Mouse (Mus musculus) kidney, embryonic 16.5 days (tissue): ENCODE data around the gene 0610010K14Rik. TPM values are rescaled to one million over a fixed set of nuclear protein-coding genes. Genes with fewer than 3 reads are reported as not detected.

Source experiments
- ATAC-seq: fragments of 200-750 bp; cut with Nextera tagmentation; 2 replicates; pipeline ENCODE4 v1.8.0; 2017; ENCODE audit warnings: moderate TSS enrichment; ENCODE audit not compliant: low FRiP score, low TSS enrichment
- H3K27ac ChIP-seq: fragments of 300-500 bp; sonication (generic); 2 replicates; pipeline ENCODE4 v1.5.1; 2014; ENCODE audit warnings: low read length
- H3K27me3 ChIP-seq: fragments of 300-500 bp; sonication (generic); 2 replicates; pipeline ENCODE4 v1.6.1; 2014; ENCODE audit warnings: low read length, control low read depth, mixed read lengths; ENCODE audit not compliant: insufficient read depth
- H3K36me3 ChIP-seq: fragments of 300-500 bp; sonication (generic); 2 replicates; pipeline ENCODE4 v1.6.1; 2014; ENCODE audit warnings: low read length, control low read depth, mixed read lengths; ENCODE audit not compliant: insufficient read depth
- H3K4me1 ChIP-seq: fragments of 300-500 bp; sonication (generic); 2 replicates; pipeline ENCODE4 v1.6.1; 2014; ENCODE audit warnings: low read length, control low read depth, mixed read lengths; ENCODE audit not compliant: insufficient read depth
- H3K4me2 ChIP-seq: fragments of 300-500 bp; sonication (generic); replicated peaks from 2 replicates; pipeline ENCODE4 v1.6.1; 2014; ENCODE audit warnings: low read depth, low read length
- H3K4me3 ChIP-seq: fragments of 300-500 bp; sonication (generic); 2 replicates; pipeline ENCODE4 v1.5.1; 2014; ENCODE audit warnings: mild to moderate bottlenecking, low read length
- H3K9ac ChIP-seq: fragments of 300-500 bp; sonication (generic); replicated peaks from 2 replicates; pipeline ENCODE4 v1.6.1; 2014; ENCODE audit warnings: low read length
- H3K9me3 ChIP-seq: fragments of 300-500 bp; sonication (generic); 2 replicates; pipeline ENCODE4 v1.6.1; 2016; ENCODE audit warnings: low read length, control low read depth
- WGBS: fragments of 180-500 bp; shearing (Covaris S2); extraction: QIAGEN DNeasy Blood & Tissue Kit; methylation state at CpG from one replicate; pipeline ENCODE4 v1.1.7; 2014; 5-methylcytosine and 5-hydroxymethylcytosine counted together
- polyA plus RNA-seq: library from polyadenylated mRNA; unstranded; fragments of >200 nt; fragmentation: Nextera tagmentation; extraction: Ambion mirVana; gene quantifications from 2 replicates; pipeline ENCODE4 v1.2.1, GENCODE M21; 2015

Gene 0610010K14Rik
- polyA plus RNA-seq, 1 experiment from 2014 or later = 170 TPM

DNA sequence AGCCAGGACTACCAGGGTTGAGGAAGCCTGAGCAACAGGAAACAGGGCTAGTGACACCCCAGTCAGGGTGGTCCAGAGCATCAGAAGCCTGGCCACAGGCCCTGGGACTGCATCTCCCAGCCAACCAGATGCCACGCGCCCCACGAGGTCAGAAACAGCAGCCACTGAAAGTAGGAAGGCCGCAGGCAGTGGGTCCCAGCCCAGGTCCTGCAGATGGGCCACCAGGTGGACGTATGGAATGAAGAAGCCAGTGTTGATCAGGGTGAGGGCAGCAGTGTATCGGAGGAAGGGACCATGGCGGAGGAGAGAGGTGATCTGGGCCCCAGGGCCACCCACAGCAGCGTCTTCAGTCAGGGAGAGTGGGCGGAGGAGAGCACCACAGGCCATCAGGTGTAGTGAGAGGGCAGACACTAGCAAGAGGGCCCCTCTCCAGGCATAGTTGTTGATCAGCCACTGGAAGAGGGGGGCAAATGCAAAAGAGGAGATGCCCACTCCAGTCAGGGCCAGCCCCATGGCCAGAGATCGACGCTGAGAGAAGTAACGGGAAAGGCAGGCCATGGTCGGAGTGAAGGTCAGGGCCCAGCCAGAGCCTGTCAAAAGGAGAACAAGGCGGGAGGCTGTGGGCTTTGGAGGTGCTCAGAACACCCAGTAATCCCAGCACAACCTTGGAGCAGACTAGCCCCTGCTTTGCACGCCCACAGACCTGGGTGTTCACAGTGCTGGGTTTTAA lies 18.8 kb downstream of the 0610010K14Rik start:
- Histone ChIP-seq H3K36me3 (no peaks in the 10 kb centered on the region), H3K27ac (peak overlapping the region; percentile 19; the same call in 1 of the 2 replicates), H3K4me3 (no peak overlapping the region), H3K4me1 (peaks cover 33% of the 10 kb centered on the region), H3K9ac (no peak overlapping the region), H3K9me3 (no peaks in the 10 kb centered on the region), H3K4me2 (peak overlapping the region; percentile 72; the same call in 1 of the 2 replicates), H3K27me3 (peaks cover 35% of the 10 kb centered on the region)
- ATAC-seq = no peak
- WGBS = 84% methylated on average over 15 of the region's 15 CpGs

DNA sequence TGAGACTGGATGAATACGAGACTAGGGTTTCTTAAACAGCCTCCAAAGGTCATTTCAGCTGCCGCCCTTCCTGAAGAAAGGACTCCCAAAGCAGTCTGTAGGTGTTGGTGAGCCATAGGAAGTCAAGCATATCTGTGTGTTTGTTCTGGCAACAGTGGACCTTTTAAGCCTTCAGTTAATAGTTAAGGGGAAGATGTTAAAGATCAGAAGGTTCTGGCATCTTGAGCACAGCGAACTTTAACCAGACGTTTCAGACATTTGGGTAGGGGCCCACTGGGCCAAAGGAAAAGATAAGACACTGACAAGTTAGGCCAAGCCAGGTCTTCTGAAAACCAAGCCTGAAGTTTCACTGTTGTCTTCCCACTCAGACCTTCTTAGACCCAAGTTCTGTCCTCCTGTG lies 19.7 kb downstream of the 0610010K14Rik start:
- peaks cover 42% of the 10 kb centered on the region for H3K27me3 ChIP-seq
- no peaks in the 10 kb centered on the region for H3K9me3 ChIP-seq
- no peaks in the 10 kb centered on the region for H3K36me3 ChIP-seq
- 62% methylated on average over 4 of the region's 4 CpGs for WGBS
- no peak overlapping the region for H3K4me2 ChIP-seq
- H3K9ac ChIP-seq = no peak overlapping the region
- H3K27ac ChIP-seq = peak overlapping the region; percentile 37; the same call in 1 of the 2 replicates
- H3K4me3 ChIP-seq = no peak overlapping the region
- ATAC-seq = no peak
- H3K4me1 ChIP-seq = peaks cover 41% of the 10 kb centered on the region

DNA sequence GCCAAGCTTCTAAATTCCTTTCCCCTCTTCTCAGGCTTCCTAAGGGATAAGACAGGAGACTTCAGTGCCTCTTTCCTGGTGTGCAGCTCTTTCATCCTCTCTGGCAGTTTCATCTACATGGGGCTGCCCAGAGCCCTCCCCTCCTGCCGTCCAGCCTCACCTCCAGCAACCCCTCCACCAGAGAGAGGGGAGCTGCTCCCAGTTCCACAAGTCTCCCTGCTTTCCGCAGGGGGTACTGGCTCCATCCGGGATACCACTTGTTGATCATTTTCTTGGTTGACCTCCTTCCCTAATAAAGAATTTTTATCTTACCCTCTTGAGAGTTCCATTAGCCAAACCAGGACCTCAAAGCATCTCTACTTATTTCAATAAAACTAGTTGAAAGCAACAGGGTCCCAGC lies 21.6 kb downstream of the 0610010K14Rik start:
- H3K4me3 ChIP-seq = no peak overlapping the region
- peaks cover 31% of the 10 kb centered on the region for H3K4me1 ChIP-seq
- ATAC-seq = no peak
- H3K9me3 ChIP-seq = no peaks in the 10 kb centered on the region
- peaks cover 41% of the 10 kb centered on the region for H3K27me3 ChIP-seq
- H3K27ac ChIP-seq = no peak overlapping the region
- no peak overlapping the region for H3K9ac ChIP-seq
- H3K36me3 ChIP-seq = no peaks in the 10 kb centered on the region
- no peak overlapping the region for H3K4me2 ChIP-seq
- WGBS = 72% methylated on average over 3 of the region's 3 CpGs

DNA sequence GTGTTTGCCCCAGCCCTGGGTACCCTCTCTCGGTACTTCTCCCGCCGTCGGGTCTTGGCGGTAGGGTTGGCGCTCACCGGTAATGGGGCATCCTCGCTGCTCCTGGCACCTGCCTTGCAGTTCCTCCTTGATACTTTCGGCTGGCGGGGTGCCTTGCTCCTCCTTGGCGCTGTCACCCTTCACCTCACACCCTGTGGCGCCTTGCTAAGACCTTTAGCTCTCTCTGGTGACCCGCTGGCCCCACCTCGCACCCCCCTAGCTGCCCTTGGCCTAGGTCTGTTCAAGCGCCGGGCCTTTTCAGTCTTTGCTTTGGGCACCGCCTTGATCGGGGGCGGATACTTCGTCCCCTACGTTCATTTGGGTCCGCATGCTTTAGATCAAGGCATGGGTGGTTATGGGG lies 22.4 kb downstream of the 0610010K14Rik start:
- no peak overlapping the region for H3K9ac ChIP-seq
- no peaks in the 10 kb centered on the region for H3K9me3 ChIP-seq
- peak overlapping the region; percentile 63 for H3K4me2 ChIP-seq
- H3K27me3 ChIP-seq = peaks cover 41% of the 10 kb centered on the region
- ATAC-seq = no peak; the same call in 1 of the 2 replicates
- no peaks in the 10 kb centered on the region for H3K36me3 ChIP-seq
- H3K4me3 ChIP-seq = 0 out of 2 replicates have a peak overlapping the region, but pooled peaks have one; percentile 36
- peaks cover 31% of the 10 kb centered on the region for H3K4me1 ChIP-seq
- WGBS = 17% methylated on average over 22 of the region's 22 CpGs
- no peak overlapping the region for H3K27ac ChIP-seq

DNA sequence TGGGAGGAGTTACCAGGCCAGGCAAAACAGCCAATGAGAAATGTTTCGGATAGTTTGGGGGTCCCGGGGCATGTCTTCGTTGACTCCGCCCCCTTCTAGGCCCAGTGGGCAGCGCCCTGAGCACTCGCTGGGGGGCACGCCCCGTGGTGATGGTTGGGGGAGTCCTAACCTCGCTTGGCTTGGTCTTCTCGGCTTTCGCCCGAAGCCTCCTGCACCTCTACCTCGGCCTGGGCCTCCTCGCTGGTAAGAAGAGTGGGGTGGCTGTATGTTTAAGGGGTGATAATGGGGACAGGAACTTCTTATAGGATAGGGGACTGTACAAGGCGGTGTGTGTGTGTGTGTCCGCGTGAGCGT lies 22.9 kb downstream of the 0610010K14Rik start:
- no peak overlapping the region for H3K9ac ChIP-seq
- peak; percentile 17; the same call in 1 of the 2 replicates for ATAC-seq

DNA sequence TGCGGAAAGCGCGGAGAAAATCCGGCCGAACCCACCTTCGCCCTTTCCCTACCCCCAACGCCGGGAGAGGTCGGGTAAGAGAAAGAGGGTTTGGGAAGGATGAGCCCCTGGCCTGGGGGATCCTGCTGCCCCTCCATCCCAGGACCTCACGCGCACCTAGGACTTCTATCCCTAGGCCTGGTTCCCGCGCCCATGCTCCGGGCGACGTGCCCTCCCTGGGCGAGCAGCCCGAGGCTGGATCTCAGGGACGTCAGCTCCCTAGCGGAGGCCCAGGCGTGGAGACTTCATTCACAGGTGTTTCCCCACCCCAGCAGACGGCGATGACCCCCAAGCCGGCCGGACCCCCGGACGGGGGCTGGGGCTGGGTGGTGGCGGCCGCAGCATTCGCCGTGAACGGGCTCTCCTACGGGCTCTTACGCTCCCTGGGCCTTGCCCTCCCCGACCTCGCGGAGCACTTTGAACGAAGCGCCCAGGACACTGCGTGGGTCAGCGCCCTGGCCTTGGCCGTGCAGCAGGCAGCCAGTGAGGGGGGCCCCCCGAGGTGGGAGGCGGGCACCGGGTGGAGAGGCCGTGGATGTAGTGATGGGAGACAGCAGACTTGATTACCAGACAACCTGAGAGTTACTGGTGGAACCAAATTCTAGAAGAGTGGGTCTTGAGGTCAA lies 23.4 kb downstream of the 0610010K14Rik start:
- no peaks in the 10 kb centered on the region for H3K9me3 ChIP-seq
- under 1% methylated on average over 46 of the region's 46 CpGs for WGBS
- peaks cover 30% of the 10 kb centered on the region for H3K4me1 ChIP-seq
- peak overlapping the region; percentile 63 for H3K4me2 ChIP-seq
- peak overlapping the region; percentile 36 for H3K4me3 ChIP-seq
- peak; percentile 53; the same call in 1 of the 2 replicates for ATAC-seq
- no peaks in the 10 kb centered on the region for H3K36me3 ChIP-seq
- H3K9ac ChIP-seq = peak overlapping the region; percentile 56
- no peak overlapping the region for H3K27ac ChIP-seq
- H3K27me3 ChIP-seq = peaks cover 41% of the 10 kb centered on the region

More for the DNA sequence above, 22.9 kb downstream of the 0610010K14Rik start:
- H3K36me3 ChIP-seq = no peaks in the 10 kb centered on the region
- H3K4me1 ChIP-seq = peaks cover 31% of the 10 kb centered on the region
- no peak overlapping the region for H3K27ac ChIP-seq
- 7% methylated on average over 16 of the region's 18 CpGs for WGBS
- no peaks in the 10 kb centered on the region for H3K9me3 ChIP-seq
- peaks cover 41% of the 10 kb centered on the region for H3K27me3 ChIP-seq
- H3K4me2 ChIP-seq = peak overlapping the region; percentile 63
- peak overlapping the region; percentile 36 for H3K4me3 ChIP-seq

DNA sequence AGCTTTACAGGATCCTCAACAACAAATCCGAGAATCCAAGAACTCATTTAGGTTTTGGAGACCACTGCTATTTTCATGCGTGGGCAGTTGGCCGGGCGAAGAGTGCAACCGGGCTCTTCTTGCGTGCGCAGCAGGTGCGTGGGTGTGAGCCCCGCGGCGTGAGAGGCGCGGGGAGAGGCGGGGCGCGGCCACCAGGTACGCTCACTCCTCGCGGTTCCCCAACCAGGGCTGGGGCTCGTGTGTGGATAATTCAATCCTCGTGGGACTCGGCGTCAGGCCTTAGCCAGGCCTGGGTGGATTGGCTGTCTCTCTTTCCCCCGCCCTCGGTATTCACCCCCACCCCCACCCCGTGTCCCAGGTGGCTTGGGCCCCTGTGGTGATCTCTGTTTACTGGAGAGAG lies 24.0 kb downstream of the 0610010K14Rik start:
- ATAC-seq = no peak
- 3% methylated on average over 26 of the region's 26 CpGs for WGBS
- H3K27me3 ChIP-seq = peaks cover 41% of the 10 kb centered on the region

DNA sequence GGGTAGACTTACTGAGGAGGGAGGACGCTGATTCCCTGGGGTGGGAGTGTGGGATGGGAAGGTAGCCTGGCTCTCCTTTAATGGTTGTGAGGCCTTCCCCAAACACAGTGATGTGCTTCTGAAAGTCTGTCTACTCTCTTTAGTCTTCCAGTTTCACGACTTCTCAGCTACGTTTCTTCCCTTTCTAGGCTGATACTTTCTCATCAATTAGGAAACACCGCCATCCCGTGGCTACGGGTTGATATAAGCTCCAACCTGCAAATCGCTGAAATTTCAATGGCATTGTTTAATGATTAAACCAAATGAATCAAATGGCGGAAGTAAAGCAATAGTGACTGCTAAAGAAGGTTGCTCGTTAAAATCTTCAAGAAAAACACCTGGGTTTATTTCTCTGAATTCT lies 24.8 kb downstream of the 0610010K14Rik start:
- Histone ChIP-seq H3K27me3 (peaks cover 41% of the 10 kb centered on the region), H3K36me3 (no peaks in the 10 kb centered on the region), H3K9ac (no peak overlapping the region; the same call in 1 of the 2 replicates), H3K4me3 (no peak overlapping the region), H3K9me3 (no peaks in the 10 kb centered on the region), H3K4me2 (peak overlapping the region; percentile 63; the same call in 1 of the 2 replicates), H3K27ac (no peak overlapping the region), H3K4me1 (peaks cover 20% of the 10 kb centered on the region)
- 9% methylated on average over 9 of the region's 9 CpGs for WGBS
- ATAC-seq = no peak

More for the DNA sequence above, 24.0 kb downstream of the 0610010K14Rik start:
- Histone ChIP-seq H3K4me3 (peak overlapping the region; percentile 36), H3K4me2 (peak overlapping the region; percentile 63), H3K9ac (peak overlapping the region; percentile 56), H3K4me1 (peaks cover 24% of the 10 kb centered on the region), H3K36me3 (no peaks in the 10 kb centered on the region), H3K27ac (no peak overlapping the region), H3K9me3 (no peaks in the 10 kb centered on the region)

DNA sequence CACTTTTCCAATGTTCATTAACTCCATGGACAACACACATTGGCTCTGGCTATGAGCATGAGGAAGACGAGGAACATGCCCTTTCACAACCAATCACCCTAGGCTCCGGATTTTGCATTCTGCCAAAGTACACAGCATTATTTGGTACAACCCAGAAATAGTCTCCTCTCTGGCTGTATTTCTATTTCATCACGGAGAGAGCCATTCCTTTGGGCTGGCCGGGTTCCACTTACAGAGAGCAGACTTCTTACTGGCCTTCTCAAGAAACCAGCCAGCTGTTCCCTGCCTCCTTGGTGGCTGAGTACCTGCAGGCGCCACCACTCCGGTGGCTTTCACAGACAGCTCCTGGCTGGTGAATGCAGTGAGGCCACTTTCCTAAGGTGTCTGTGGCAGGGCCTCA lies 25.3 kb downstream of the 0610010K14Rik start, which contains the start of gene Slc16a11:
TSS of gene Slc16a11 (plus strand) at position 330 of the 400 bp plus-strand sequence.
- H3K4me2 ChIP-seq = peak within 1 kb of the TSS; percentile 63
- ATAC-seq = no peak
- peak within 1 kb of the TSS; percentile 36; the same call in 1 of the 2 replicates for H3K27ac ChIP-seq
- H3K9me3 ChIP-seq = no peaks in the 10 kb centered on the region
- no peak within 1 kb of the TSS; the same call in 1 of the 2 replicates for H3K4me3 ChIP-seq
- peaks cover 41% of the 10 kb centered on the region for H3K27me3 ChIP-seq
- WGBS = 56% methylated on average over 6 of the region's 6 CpGs
- no peaks in the 10 kb centered on the region for H3K36me3 ChIP-seq
- H3K9ac ChIP-seq = peak within 1 kb of the TSS; percentile 56; the same call in 1 of the 2 replicates
- H3K4me1 ChIP-seq = peaks cover 20% of the 10 kb centered on the region
